Mouse (Mus musculus) natural killer cell, adult 2 months (primary cell): ENCODE results near the gene Fjx1.

ENCODE experiments used
- DNase-seq, 2 experiments: peaks; one replicate each; pipeline ENCODE4 v3.0.0; 2022; ENCODE audit warnings: low spot score in 2 of 2

Gene Fjx1

GRCm38 (mm10) chr2:102451671-102452549 is at the start of gene Fjx1:
Gene Fjx1 (minus strand): TSS chr2:102452499.
- no peak for DNase-seq

GRCm38 (mm10) chr2:102500001-102500689 is 47.8 kb upstream of the Fjx1 start:
- no peak for DNase-seq

GRCm38 (mm10) chr2:102480738-102481137 is 28.4 kb upstream of the Fjx1 start:
- no peak for DNase-seq

DNA sequence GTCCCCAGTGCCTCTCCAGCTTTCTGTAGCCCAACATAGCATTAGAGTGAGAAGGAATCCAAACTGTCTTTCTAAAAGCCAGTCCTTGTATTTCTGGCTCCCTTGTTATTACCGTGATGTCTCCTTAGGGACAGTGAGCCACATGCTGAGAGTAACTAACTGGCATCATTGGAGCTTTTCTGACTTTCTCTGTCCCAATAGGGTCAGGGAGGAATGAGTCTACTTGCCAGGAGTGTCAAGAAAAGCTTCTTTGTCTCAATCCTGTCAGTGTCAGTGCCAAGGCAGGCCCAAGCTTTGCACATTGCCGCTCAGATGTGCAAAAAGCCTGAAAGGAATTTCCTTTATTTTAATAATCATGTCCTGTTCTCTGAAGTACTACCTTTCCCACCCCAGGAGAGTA is 23.8 kb upstream of the Fjx1 start:
- DNase-seq = no peak

- no peak for DNase-seq
These were observed 16.3 kb upstream of the Fjx1 start for GRCm38 (mm10) chr2:102468645-102469044.

GRCm38 (mm10) chr2:102464342-102464732 is 12.0 kb upstream of the Fjx1 start:
- DNase-seq = no peak

DNA sequence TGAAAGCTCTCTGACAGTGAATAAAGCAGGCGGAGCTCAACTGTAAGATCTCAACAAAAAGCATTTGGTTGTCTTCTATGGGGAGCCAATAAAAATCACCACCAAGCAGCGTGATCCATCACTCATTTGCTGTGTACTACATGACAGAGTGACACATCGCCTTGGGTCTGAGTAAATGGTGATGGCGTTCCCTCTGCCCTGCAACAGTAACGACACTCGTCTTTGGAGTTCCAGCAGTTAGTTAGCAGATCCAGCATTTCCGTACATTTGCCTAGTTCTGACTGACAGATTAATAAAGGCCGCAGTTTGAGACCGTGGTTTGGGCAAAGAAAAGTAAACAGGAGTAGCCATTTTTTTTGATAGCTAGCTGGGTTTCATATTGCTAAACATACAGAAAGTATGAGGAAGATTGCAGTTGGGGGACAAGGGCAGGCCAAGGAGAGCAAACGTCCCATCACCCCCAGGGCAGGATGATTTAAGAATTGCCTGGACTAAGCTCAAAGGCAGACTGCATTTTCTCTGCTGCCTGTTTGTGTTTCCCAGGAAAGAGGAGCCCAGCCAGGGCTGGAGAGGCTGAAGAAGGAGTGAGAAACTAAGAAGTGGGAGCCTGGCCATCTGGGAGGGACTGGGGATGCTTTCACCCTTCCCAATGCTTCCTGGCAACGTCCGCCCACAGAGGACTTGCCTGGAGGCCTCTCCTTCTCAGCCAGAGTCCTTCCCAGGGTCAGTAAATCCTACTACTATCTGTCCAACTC is 11.5 kb upstream of the Fjx1 start:
- DNase-seq = no peak

GRCm38 (mm10) chr2:102461491-102461890 is 9.2 kb upstream of the Fjx1 start:
- DNase-seq = no peak

GRCm38 (mm10) chr2:102455126-102455525 is 2.8 kb upstream of the Fjx1 start:
- no peak for DNase-seq

DNA sequence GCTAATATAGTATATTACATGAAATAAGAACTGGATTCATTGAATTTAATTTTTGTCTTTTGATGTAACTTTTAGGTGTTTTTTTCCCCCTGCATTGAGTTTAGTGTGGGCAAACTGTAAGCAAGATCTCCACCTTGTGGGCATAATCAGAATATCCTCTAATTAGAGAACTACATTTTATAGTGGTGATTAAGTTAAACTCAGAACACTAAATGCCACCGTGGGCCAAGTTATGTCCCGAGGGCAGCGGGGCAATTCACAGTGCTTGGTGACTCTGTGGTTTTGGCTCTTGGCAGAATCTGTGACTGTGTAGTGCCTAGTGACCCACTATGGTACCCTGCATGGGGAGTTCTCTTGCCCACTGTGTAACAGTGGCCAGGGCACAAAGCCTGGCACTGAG is 1.1 kb upstream of the Fjx1 start:
- no peak for DNase-seq

DNA sequence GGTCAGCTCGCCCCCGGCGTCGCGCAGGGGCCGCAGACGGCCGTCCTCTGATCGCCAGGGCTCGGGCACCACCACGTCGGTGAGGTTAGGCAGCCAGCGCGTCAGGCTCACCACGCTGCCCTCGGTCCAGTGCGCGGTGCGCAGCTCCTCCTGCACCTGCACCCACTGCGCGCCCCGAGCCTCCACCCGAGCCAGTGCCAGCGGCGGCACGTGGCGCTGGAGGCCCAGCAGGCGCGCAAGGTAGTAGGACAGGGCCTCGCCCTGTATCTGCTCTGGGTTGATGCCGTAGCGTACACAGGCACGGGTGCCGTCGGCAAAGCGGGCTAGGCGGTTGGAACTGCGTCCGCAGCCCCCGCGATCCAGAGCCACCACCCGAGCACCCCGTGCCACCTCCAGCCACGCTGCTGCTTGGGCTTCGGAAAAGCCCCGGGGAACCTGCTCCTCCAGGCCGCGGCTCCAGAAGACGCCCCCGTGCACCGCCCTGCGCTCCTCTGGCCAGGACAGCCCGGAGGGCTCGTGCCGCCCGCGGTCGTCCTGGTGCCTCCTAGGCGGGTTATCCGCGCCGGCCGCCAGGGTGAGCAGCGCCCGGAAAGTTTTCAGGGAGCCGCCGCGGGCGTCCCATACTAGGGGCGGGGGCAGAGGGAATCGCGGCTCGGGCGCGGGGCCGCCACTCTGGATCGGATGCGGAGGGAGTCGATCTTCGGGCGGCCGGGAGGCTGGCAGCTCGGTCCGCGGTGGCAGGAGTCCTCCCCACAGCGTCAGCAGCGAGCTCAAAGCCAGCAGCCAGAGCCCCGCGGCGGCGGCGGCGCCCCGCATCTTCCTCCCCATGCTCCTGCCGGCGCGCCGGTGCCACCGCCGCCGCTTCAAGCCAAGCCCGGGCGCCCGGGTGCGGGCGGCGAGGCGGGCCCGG is 1.3 kb downstream of the Fjx1 start:
- peak in 1 of 2 experiments; percentile 9 for DNase-seq

DNA sequence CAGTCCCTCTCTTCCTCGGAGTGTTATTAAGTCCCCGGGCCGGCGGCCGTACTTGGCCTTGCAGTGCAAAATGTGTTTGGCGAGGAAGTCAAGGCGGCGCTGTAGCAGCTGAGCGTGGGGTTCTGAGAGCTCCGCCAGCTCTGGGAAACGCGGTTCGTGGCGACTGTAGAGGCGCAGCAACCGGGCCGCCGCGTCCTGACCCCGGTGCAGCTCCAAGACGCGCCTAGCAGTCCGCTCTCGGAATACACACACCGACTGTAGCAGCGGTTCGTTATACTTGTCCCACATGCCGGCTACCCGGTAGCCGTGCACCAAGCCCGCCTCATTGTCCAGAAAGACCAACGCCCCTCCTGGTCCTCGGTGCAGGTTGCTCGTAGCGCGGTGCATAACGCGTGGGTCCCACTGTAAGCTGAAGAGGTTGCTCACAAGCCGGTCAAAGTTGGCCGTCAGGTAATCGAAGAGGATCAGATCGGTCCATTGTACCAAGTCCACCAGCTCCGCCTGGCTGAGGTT is 2.0 kb downstream of the Fjx1 start:
- no peak for DNase-seq

DNA sequence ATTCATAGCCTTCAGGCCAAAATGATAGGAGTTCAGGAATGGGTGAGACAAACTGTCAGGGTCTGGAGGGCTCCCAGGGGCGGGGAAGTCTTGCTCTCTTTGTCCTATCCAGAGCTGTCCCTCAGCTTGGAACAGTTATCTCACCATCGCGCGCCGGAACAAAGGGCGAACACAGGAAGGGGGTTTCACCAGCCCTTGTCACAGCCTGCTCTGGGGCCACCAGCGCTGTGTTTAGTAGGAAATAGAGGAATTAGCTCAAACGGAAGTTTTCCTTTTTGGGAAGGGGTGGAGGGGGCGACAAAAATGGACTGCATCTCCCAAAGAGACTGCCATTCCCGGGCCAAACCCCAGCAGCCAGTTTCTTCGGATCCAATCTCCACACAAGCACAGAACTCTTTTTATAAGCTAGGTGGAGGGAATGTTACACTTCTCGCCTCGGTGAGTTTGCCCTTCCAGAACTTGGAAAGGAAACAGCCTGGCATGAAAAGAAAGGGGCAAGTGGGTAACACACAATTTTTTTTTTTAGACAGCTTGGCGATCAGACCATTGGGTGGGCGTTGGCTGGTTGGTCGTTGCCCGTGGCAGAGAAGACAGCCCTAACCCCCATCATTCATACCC is 2.6 kb downstream of the Fjx1 start:
- no peak for DNase-seq

DNA sequence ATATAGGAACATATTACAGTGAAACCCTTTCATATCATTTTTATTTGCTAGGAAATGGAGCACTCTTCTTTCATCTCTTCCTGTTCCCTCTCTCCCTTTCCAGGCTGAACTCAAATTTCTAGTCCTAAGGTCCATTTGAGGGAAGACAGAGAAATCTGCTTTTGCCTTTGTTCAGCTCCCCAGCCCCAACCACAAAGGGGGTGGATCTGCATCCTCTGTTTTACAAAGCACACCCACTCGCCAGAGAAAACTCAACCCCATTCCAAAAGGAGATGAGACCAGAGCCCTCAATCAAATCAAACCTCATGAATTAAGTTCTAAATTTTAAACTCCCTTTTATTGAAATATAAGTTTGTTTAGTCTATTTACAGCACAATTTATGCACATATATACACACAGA is 3.2 kb downstream of the Fjx1 start:
- no peak for DNase-seq

GRCm38 (mm10) chr2:102447831-102448230 is 4.5 kb downstream of the Fjx1 start:
- DNase-seq = no peak

DNA sequence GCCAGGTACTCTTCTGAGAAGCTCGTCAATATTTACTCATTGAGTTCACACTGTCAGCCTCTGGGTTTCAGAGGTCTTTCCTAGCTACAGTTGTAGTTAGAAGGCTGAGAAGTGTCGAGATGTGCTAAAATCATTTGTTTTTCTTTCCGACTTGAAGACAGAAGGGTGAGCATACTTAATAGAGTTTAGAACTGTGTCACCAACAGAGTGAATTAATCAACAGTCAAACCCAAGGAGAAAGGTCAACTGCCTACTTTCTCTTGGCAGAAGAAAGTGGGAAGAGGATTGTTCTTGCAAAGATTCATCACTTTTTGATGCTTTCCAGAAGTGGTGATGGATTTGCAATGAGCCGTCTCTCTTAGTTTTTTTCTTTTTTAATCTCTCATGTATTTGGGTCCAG is 5.4 kb downstream of the Fjx1 start:
- no peak for DNase-seq

DNA sequence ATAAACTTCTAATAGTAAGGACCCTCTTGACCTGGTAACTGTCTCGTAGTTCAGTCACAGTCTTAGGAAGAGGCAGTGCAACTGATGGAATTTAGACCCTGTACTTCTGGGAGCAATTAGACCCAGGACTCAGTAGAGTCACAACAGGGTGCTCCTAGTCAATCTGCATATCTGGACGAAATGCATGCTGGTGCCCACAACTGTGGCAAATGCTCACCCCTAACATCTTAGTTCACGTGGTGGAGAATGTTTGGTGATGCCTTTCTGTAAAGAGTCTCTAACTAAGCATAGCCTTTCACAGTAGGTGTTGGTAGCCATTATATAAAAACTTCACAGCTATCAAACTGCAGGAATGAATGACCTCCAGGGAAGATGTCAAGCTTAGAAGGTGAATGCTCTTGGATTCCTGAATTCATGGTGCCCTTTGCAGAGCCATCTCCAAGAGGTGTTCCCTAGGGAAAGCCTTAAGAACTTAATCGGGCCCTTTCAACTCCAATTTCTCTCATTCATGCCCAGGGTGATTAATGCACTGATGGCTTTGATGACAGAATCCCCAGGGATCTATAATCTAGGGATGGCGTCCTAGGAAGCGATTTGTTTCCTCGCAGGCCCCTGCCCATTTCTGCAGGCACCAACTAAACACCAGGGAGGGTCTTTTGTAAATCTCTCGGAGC is 14.8 kb downstream of the Fjx1 start:
- no peak for DNase-seq

GRCm38 (mm10) chr2:102433879-102434278 is 18.4 kb downstream of the Fjx1 start:
- no peak for DNase-seq

- no peak for DNase-seq
These were observed 21.2 kb downstream of the Fjx1 start for GRCm38 (mm10) chr2:102431084-102431483.

DNA sequence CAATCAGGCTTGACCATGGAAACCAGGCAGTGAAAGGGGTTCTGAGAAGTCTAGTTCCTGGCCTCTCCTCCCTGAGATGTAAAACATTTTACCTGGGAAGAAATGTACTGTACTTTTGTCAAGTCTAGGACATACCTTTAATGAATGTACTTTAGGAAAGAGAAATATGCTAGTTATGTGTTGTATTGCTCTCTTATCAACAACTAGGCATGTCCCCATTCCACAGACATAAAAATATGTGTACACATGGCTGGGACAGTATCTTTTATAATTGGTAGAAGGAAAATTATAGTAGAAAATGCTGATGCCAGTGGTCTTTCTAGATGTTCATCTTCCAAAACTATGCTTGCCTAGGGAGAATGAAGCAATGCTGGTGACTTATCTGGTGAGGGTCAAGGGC is 24.3 kb downstream of the Fjx1 start:
- no peak for DNase-seq
